Mouse (Mus musculus): ENCODE data around the gene Setd2.

- TF ChIP-seq POLR2A (IDR thresholded peaks at IDR 0.05; ENCODE audit: borderline replicate concordance, insufficient read depth, low read length) = no peak
- no peak for TF ChIP-seq CTCF (IDR thresholded peaks at IDR 0.05; ENCODE audit: borderline replicate concordance, insufficient read depth, low read depth, low read length)
These were observed 117.4 kb downstream of the Setd2 start for GRCm38 (mm10) chr9:110649775-110650174.
